Comparison of ENCODE assay signal across 24 mouse cellular contexts in the genomic region with DNA sequence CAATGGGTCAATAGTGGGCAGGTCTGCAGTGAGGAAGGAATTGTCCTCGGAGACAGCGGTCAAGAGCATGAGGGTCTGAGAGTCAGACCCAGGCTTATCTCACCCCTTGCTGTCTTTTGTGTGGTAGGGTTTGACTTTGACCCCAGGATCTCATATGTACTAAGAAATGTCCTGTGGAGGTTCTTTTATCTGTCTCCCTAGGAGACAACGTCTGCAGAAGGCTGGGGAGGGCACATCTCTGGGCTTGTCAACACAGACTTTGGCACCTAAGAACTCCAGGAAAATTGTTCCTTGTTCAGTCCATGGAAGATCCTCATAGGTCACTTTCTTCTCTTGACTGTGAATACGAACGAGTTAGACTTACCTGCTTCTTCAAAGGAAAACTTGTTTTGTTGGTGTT.
DNase-seq lines count a peak whose midpoint lies in the region; ATAC-seq and TF ChIP-seq lines count a peak whose summit lies in the region.
"Had no signal": no experiment of that assay in that cellular context is flagged by ENCODE, and none has a peak within 500 bp of the region (broad histone marks: within the 10 kb centered on the region; RNA-seq: fewer than 3 reads in every experiment).

No protein-coding gene starts in this region.

- DNase-seq in yolk sac, embryonic 10.5 days (ENCODE audit: low spot score): peak; percentile 42
- DNase-seq in forebrain, embryonic 11.5 days (ENCODE audit: low spot score): no peak
- DNase-seq: adrenal gland, adult 8-10 months; adrenal gland, postnatal 14 days; adrenal gland, postnatal 36 days; B cell, adult 2 months; cerebellum, adult 11-12 months; cerebellum, adult 2 months; cerebellum, adult 9-10 months; cerebellum, postnatal 10 days; cerebellum, postnatal 25 days had no signal

- H3K27me3 ChIP-seq in intestine, embryonic 15.5 days (replicated peaks): no peaks in the 10 kb centered on the region
- no peaks in the 10 kb centered on the region for H3K27me3 ChIP-seq in intestine, postnatal 0 days (replicated peaks; ENCODE audit: control insufficient read depth, insufficient read depth, low read length)
- no peaks in the 10 kb centered on the region for H3K27me3 ChIP-seq in forebrain, embryonic 11.5 days (ENCODE audit: control insufficient read depth, insufficient read depth, low read length)
- H3K27me3 ChIP-seq: CH12.LX; embryonic facial prominence, embryonic 12.5 days; forebrain, embryonic 12.5 days; Patski had no signal

- WGBS in intestine, embryonic 15.5 days: 68% methylated on average over 5 of the region's 5 CpGs
- WGBS in intestine, postnatal 0 days: 39% methylated on average over 5 of the region's 5 CpGs
- WGBS in forebrain, embryonic 11.5 days: 83% methylated on average over 5 of the region's 5 CpGs

- peak; percentile 23; the same call in 1 of the 2 replicates for ATAC-seq in intestine, embryonic 15.5 days
- ATAC-seq in intestine, postnatal 0 days: peak; percentile 77
- ATAC-seq in megakaryocyte, adult 5-6 weeks (ENCODE audit: poor library complexity, severe bottlenecking): no peak
- no peak for ATAC-seq in forebrain, embryonic 11.5 days (replicated peaks; ENCODE audit: low FRiP score)
- ATAC-seq: activated CD4-positive, CD25-positive, alpha-beta regulatory T cell, adult 4 months; CD4-positive, CD25-positive, alpha-beta regulatory T cell, adult 4 months; forebrain, embryonic 14.5 days; forebrain, embryonic 16.5 days; Patski had no signal

- no peak for TF ChIP-seq CTCF in intestine, postnatal 0 days (IDR thresholded peaks at IDR 0.05; ENCODE audit: low read depth)

- H3K4me2 ChIP-seq in intestine, embryonic 15.5 days (replicated peaks): no peak overlapping the region
- no peak overlapping the region for H3K4me2 ChIP-seq in intestine, postnatal 0 days (replicated peaks; ENCODE audit: low read depth)
- H3K4me2 ChIP-seq in forebrain, embryonic 11.5 days (ENCODE audit: low read depth, low read length, severe bottlenecking): no peak overlapping the region
- H3K4me2 ChIP-seq: embryonic facial prominence, embryonic 12.5 days; forebrain, embryonic 12.5 days had no signal

- no peak overlapping the region for H3K9ac ChIP-seq in intestine, embryonic 15.5 days
- H3K9ac ChIP-seq in intestine, postnatal 0 days (ENCODE audit: low read depth, low read length): no peak overlapping the region
- no peak overlapping the region for H3K9ac ChIP-seq in forebrain, embryonic 11.5 days (ENCODE audit: low read length)
- H3K9ac ChIP-seq: embryonic facial prominence, embryonic 12.5 days; forebrain, embryonic 12.5 days had no signal

- no peaks in the 10 kb centered on the region for H3K4me1 ChIP-seq in intestine, embryonic 15.5 days (replicated peaks)
- H3K4me1 ChIP-seq in intestine, postnatal 0 days (replicated peaks; ENCODE audit: control insufficient read depth, insufficient read depth, low read length): peaks cover 3% of the 10 kb centered on the region; the same call in 1 of the 2 replicates
- no peaks in the 10 kb centered on the region for H3K4me1 ChIP-seq in forebrain, embryonic 11.5 days (replicated peaks; ENCODE audit: control insufficient read depth, insufficient read depth, low read length)
- H3K4me1 ChIP-seq: embryonic facial prominence, embryonic 12.5 days had no signal

- H3K27ac ChIP-seq in intestine, embryonic 15.5 days: no peak overlapping the region
- 0 out of 2 replicates have a peak overlapping the region, but pooled peaks have one; percentile 21 for H3K27ac ChIP-seq in intestine, postnatal 0 days (ENCODE audit: low read depth, low read length)
- H3K27ac ChIP-seq in forebrain, embryonic 11.5 days (ENCODE audit: low read depth, low read length): no peak overlapping the region
- H3K27ac ChIP-seq: embryonic facial prominence, embryonic 10.5 days; embryonic facial prominence, embryonic 12.5 days; forebrain, embryonic 12.5 days had no signal

- no peak overlapping the region for H3K4me3 ChIP-seq in intestine, embryonic 15.5 days (replicated peaks)
- no peak overlapping the region for H3K4me3 ChIP-seq in intestine, postnatal 0 days (ENCODE audit: low read depth, low read length)
- no peak overlapping the region for H3K4me3 ChIP-seq in forebrain, embryonic 11.5 days (ENCODE audit: low read depth, low read length)
- H3K4me3 ChIP-seq: embryonic facial prominence, embryonic 10.5 days; embryonic facial prominence, embryonic 12.5 days; forebrain, embryonic 12.5 days had no signal

- no peaks in the 10 kb centered on the region for H3K36me3 ChIP-seq in intestine, embryonic 15.5 days
- H3K36me3 ChIP-seq in intestine, postnatal 0 days (ENCODE audit: control insufficient read depth, insufficient read depth): no peaks in the 10 kb centered on the region
- no peaks in the 10 kb centered on the region for H3K36me3 ChIP-seq in forebrain, embryonic 11.5 days (ENCODE audit: control insufficient read depth, insufficient read depth, low read length)
- H3K36me3 ChIP-seq: embryonic facial prominence, embryonic 10.5 days; embryonic facial prominence, embryonic 12.5 days; forebrain, embryonic 12.5 days; G1E had no signal

- H3K9me3 ChIP-seq in intestine, embryonic 15.5 days: no peaks in the 10 kb centered on the region
- H3K9me3 ChIP-seq in intestine, postnatal 0 days (ENCODE audit: control insufficient read depth): no peaks in the 10 kb centered on the region
- H3K9me3 ChIP-seq in forebrain, embryonic 11.5 days (ENCODE audit: control insufficient read depth, low read length): no peaks in the 10 kb centered on the region
- H3K9me3 ChIP-seq: embryonic facial prominence, embryonic 10.5 days; embryonic facial prominence, embryonic 12.5 days; forebrain, embryonic 12.5 days had no signal

Comparison
In these comparisons a context has a peak if more than half of its experiments do, and no peak if none do; other contexts are left out.
1. ATAC-seq: peak in intestine, embryonic 15.5 days (single experiment) and intestine, postnatal 0 days (single experiment); none in megakaryocyte, adult 5-6 weeks (single experiment) and forebrain, embryonic 11.5 days (single experiment).